Mouse (Mus musculus): Measurements from ENCODE around the gene Atic. TPM values are rescaled to one million over a fixed set of nuclear protein-coding genes. Genes with fewer than 3 reads are reported as not detected.
A peak's percentile ranks its signal among the peaks of the same experiment; 100 is the strongest.

Atic gene
- polyA plus RNA-seq, 1 experiment from 2014 or later, result 32.5 TPM

GRCm38 (mm10) chr1:71583302-71583701 lies 26.4 kb downstream of the Atic start:
- WGBS, result 93% methylated on average over 8 of the region's 8 CpGs
- Histone ChIP-seq H3K27ac (replicated peaks) (no peak overlapping the region), H3K9me3 (ENCODE audit: control insufficient read depth, low read length) (no peaks in the 10 kb centered on the region), H3K9ac (ENCODE audit: low read length) (no peak overlapping the region), H3K27me3 (ENCODE audit: control insufficient read depth, insufficient read depth, low read length) (no peaks in the 10 kb centered on the region), H3K4me1 (replicated peaks; ENCODE audit: control insufficient read depth, insufficient read depth) (no peaks in the 10 kb centered on the region), H3K4me3 (ENCODE audit: low read depth, low read length) (no peak overlapping the region), H3K4me2 (replicated peaks; ENCODE audit: low read depth) (no peak overlapping the region), H3K36me3 (ENCODE audit: control insufficient read depth, insufficient read depth, low read length) (peaks cover 12% of the 10 kb centered on the region; the same call in 1 of the 2 replicates)
- no peak for ATAC-seq (ENCODE audit: low FRiP score, low TSS enrichment)
- TF ChIP-seq EP300 (optimal IDR thresholded peaks at IDR 0.05) (no peak), CTCF (IDR thresholded peaks at IDR 0.05; ENCODE audit: low read depth) (no peak)
- DNase-seq (ENCODE audit: low spot score), result no peak

GRCm38 (mm10) chr1:71583900-71584299 lies 26.9 kb downstream of the Atic start:
- WGBS, result 83% methylated on average over 7 of the region's 7 CpGs
- H3K36me3 ChIP-seq (ENCODE audit: control insufficient read depth, insufficient read depth, low read length), result peaks cover 6% of the 10 kb centered on the region; the same call in 1 of the 2 replicates

GRCm38 (mm10) chr1:71586658-71587057 lies 29.7 kb downstream of the Atic start:
- Histone ChIP-seq H3K27ac (replicated peaks) (no peak overlapping the region), H3K9ac (ENCODE audit: low read length) (no peak overlapping the region), H3K36me3 (ENCODE audit: control insufficient read depth, insufficient read depth, low read length) (peaks cover 9% of the 10 kb centered on the region), H3K9me3 (ENCODE audit: control insufficient read depth, low read length) (no peaks in the 10 kb centered on the region), H3K27me3 (ENCODE audit: control insufficient read depth, insufficient read depth, low read length) (no peaks in the 10 kb centered on the region), H3K4me1 (replicated peaks; ENCODE audit: control insufficient read depth, insufficient read depth) (no peaks in the 10 kb centered on the region), H3K4me2 (replicated peaks; ENCODE audit: low read depth) (no peak overlapping the region), H3K4me3 (ENCODE audit: low read depth, low read length) (no peak overlapping the region)
- ATAC-seq (ENCODE audit: low FRiP score, low TSS enrichment) (peak; percentile 69; the same call in 1 of the 2 replicates), DNase-seq (ENCODE audit: low spot score) (peak; percentile 45)
- no peak for TF ChIP-seq CTCF (IDR thresholded peaks at IDR 0.05; ENCODE audit: low read depth)
- TF ChIP-seq EP300 (optimal IDR thresholded peaks at IDR 0.05), result no peak
- WGBS, result 56% methylated on average over 7 of the region's 7 CpGs

More at GRCm38 (mm10) chr1:71583900-71584299, 26.9 kb downstream of the Atic start:
- no peak overlapping the region for H3K9ac ChIP-seq (ENCODE audit: low read length)
- no peaks in the 10 kb centered on the region for H3K4me1 ChIP-seq (replicated peaks; ENCODE audit: control insufficient read depth, insufficient read depth)
- no peaks in the 10 kb centered on the region for H3K9me3 ChIP-seq (ENCODE audit: control insufficient read depth, low read length)
- H3K4me2 ChIP-seq (replicated peaks; ENCODE audit: low read depth), result no peak overlapping the region
- H3K27me3 ChIP-seq (ENCODE audit: control insufficient read depth, insufficient read depth, low read length), result no peaks in the 10 kb centered on the region
- DNase-seq (ENCODE audit: low spot score) (no peak), ATAC-seq (ENCODE audit: low FRiP score, low TSS enrichment) (no peak)
- TF ChIP-seq CTCF (IDR thresholded peaks at IDR 0.05; ENCODE audit: low read depth), result no peak
- no peak for TF ChIP-seq EP300 (optimal IDR thresholded peaks at IDR 0.05)
- H3K4me3 ChIP-seq (ENCODE audit: low read depth, low read length), result no peak overlapping the region
- H3K27ac ChIP-seq (replicated peaks), result no peak overlapping the region

- no peak for TF ChIP-seq CTCF (IDR thresholded peaks at IDR 0.05; ENCODE audit: low read depth)
- TF ChIP-seq EP300 (optimal IDR thresholded peaks at IDR 0.05), result no peak
- H3K36me3 ChIP-seq (ENCODE audit: control insufficient read depth, insufficient read depth, low read length), result peaks cover 16% of the 10 kb centered on the region
- H3K4me1 ChIP-seq (replicated peaks; ENCODE audit: control insufficient read depth, insufficient read depth), result no peaks in the 10 kb centered on the region
- H3K9me3 ChIP-seq (ENCODE audit: control insufficient read depth, low read length), result no peaks in the 10 kb centered on the region
- ATAC-seq (ENCODE audit: low FRiP score, low TSS enrichment), result no peak
- no peak overlapping the region for H3K9ac ChIP-seq (ENCODE audit: low read length)
- H3K4me2 ChIP-seq (replicated peaks; ENCODE audit: low read depth), result no peak overlapping the region
- no peak overlapping the region for H3K27ac ChIP-seq (replicated peaks)
- DNase-seq (ENCODE audit: low spot score), result no peak
- H3K27me3 ChIP-seq (ENCODE audit: control insufficient read depth, insufficient read depth, low read length), result no peaks in the 10 kb centered on the region
- H3K4me3 ChIP-seq (ENCODE audit: low read depth, low read length), result no peak overlapping the region
- 96% methylated on average over 11 of the region's 11 CpGs for WGBS
Measured at GRCm38 (mm10) chr1:71590038-71590437, 33.1 kb downstream of the Atic start.

GRCm38 (mm10) chr1:71593184-71593583 lies 36.2 kb downstream of the Atic start:
- no peak overlapping the region for H3K4me2 ChIP-seq (replicated peaks; ENCODE audit: low read depth)
- H3K4me3 ChIP-seq (ENCODE audit: low read depth, low read length), result no peak overlapping the region
- no peak overlapping the region for H3K27ac ChIP-seq (replicated peaks)
- H3K4me1 ChIP-seq (replicated peaks; ENCODE audit: control insufficient read depth, insufficient read depth), result no peaks in the 10 kb centered on the region
- H3K27me3 ChIP-seq (ENCODE audit: control insufficient read depth, insufficient read depth, low read length), result no peaks in the 10 kb centered on the region
- 93% methylated on average over 9 of the region's 9 CpGs for WGBS
- peaks cover 15% of the 10 kb centered on the region for H3K36me3 ChIP-seq (ENCODE audit: control insufficient read depth, insufficient read depth, low read length)
- H3K9ac ChIP-seq (ENCODE audit: low read length), result no peak overlapping the region
- DNase-seq (ENCODE audit: low spot score) (no peak), ATAC-seq (ENCODE audit: low FRiP score, low TSS enrichment) (no peak)
- TF ChIP-seq EP300 (optimal IDR thresholded peaks at IDR 0.05), result no peak
- no peak for TF ChIP-seq CTCF (IDR thresholded peaks at IDR 0.05; ENCODE audit: low read depth)
- no peaks in the 10 kb centered on the region for H3K9me3 ChIP-seq (ENCODE audit: control insufficient read depth, low read length)

- no peaks in the 10 kb centered on the region for H3K9me3 ChIP-seq (ENCODE audit: control insufficient read depth, low read length)
- ATAC-seq (ENCODE audit: low FRiP score, low TSS enrichment), result no peak
- H3K4me3 ChIP-seq (ENCODE audit: low read depth, low read length), result no peak overlapping the region
- DNase-seq (ENCODE audit: low spot score), result no peak
- no peaks in the 10 kb centered on the region for H3K27me3 ChIP-seq (ENCODE audit: control insufficient read depth, insufficient read depth, low read length)
- H3K27ac ChIP-seq (replicated peaks), result no peak overlapping the region
- H3K4me2 ChIP-seq (replicated peaks; ENCODE audit: low read depth), result no peak overlapping the region
- H3K36me3 ChIP-seq (ENCODE audit: control insufficient read depth, insufficient read depth, low read length), result peaks cover 15% of the 10 kb centered on the region
- TF ChIP-seq CTCF (IDR thresholded peaks at IDR 0.05; ENCODE audit: low read depth) (no peak), EP300 (optimal IDR thresholded peaks at IDR 0.05) (no peak)
- H3K9ac ChIP-seq (ENCODE audit: low read length), result no peak overlapping the region
- 83% methylated on average over 2 of the region's 2 CpGs for WGBS
- no peaks in the 10 kb centered on the region for H3K4me1 ChIP-seq (replicated peaks; ENCODE audit: control insufficient read depth, insufficient read depth)
Measured at GRCm38 (mm10) chr1:71594268-71594667, 37.3 kb downstream of the Atic start.
